Mouse (Mus musculus) kidney, embryonic 16.5 days (tissue): ENCODE results near the gene Sac3d1. TPM values are rescaled to one million over a fixed set of nuclear protein-coding genes. Genes with fewer than 3 reads are reported as not detected.
A peak's percentile ranks its signal among the peaks of the same experiment; 100 is the strongest.

Experiments
- ATAC-seq: fragments of 200-750 bp; cut with Nextera tagmentation; 2 replicates; pipeline ENCODE4 v1.8.0; 2017; ENCODE audit warnings: moderate TSS enrichment; ENCODE audit not compliant: low FRiP score, low TSS enrichment
- H3K27ac ChIP-seq: fragments of 300-500 bp; sonication (generic); 2 replicates; pipeline ENCODE4 v1.5.1; 2014; ENCODE audit warnings: low read length
- H3K27me3 ChIP-seq: fragments of 300-500 bp; sonication (generic); 2 replicates; pipeline ENCODE4 v1.6.1; 2014; ENCODE audit warnings: low read length, control low read depth, mixed read lengths; ENCODE audit not compliant: insufficient read depth
- H3K36me3 ChIP-seq: fragments of 300-500 bp; sonication (generic); 2 replicates; pipeline ENCODE4 v1.6.1; 2014; ENCODE audit warnings: low read length, control low read depth, mixed read lengths; ENCODE audit not compliant: insufficient read depth
- H3K4me1 ChIP-seq: fragments of 300-500 bp; sonication (generic); 2 replicates; pipeline ENCODE4 v1.6.1; 2014; ENCODE audit warnings: low read length, control low read depth, mixed read lengths; ENCODE audit not compliant: insufficient read depth
- H3K4me2 ChIP-seq: fragments of 300-500 bp; sonication (generic); replicated peaks from 2 replicates; pipeline ENCODE4 v1.6.1; 2014; ENCODE audit warnings: low read depth, low read length
- H3K4me3 ChIP-seq: fragments of 300-500 bp; sonication (generic); 2 replicates; pipeline ENCODE4 v1.5.1; 2014; ENCODE audit warnings: mild to moderate bottlenecking, low read length
- H3K9ac ChIP-seq: fragments of 300-500 bp; sonication (generic); replicated peaks from 2 replicates; pipeline ENCODE4 v1.6.1; 2014; ENCODE audit warnings: low read length
- H3K9me3 ChIP-seq: fragments of 300-500 bp; sonication (generic); 2 replicates; pipeline ENCODE4 v1.6.1; 2016; ENCODE audit warnings: low read length, control low read depth
- WGBS: fragments of 180-500 bp; shearing (Covaris S2); extraction: QIAGEN DNeasy Blood & Tissue Kit; methylation state at CpG from one replicate; pipeline ENCODE4 v1.1.7; 2014; 5-methylcytosine and 5-hydroxymethylcytosine counted together
- polyA plus RNA-seq: library from polyadenylated mRNA; unstranded; fragments of >200 nt; fragmentation: Nextera tagmentation; extraction: Ambion mirVana; gene quantifications from 2 replicates; pipeline ENCODE4 v1.2.1, GENCODE M21; 2015

Gene Sac3d1
- polyA plus RNA-seq, result 42.3 and 43.7 TPM in 2 replicates

- Histone ChIP-seq H3K4me1 (peaks cover 16% of the 10 kb centered on the region), H3K27me3 (no peaks in the 10 kb centered on the region), H3K4me3 (peak within 1 kb of the TSS; percentile 82), H3K9me3 (no peaks in the 10 kb centered on the region), H3K27ac (peak within 1 kb of the TSS; percentile 98), H3K9ac (peak within 1 kb of the TSS; percentile 87), H3K4me2 (peak within 1 kb of the TSS; percentile 79), H3K36me3 (peaks cover 17% of the 10 kb centered on the region)
- ATAC-seq, result peak; percentile 84
- WGBS, result under 1% methylated on average over 74 of the region's 77 CpGs
Observed at GRCm38 (mm10) chr19:6117986-6118676, at the start of gene Sac3d1. Gene Sac3d1, minus strand, starts transcription at chr19:6118650.

GRCm38 (mm10) chr19:6166750-6167149, 48.3 kb upstream of the Sac3d1 start:
- Histone ChIP-seq H3K4me1 (no peaks in the 10 kb centered on the region), H3K4me3 (no peak overlapping the region), H3K9ac (no peak overlapping the region), H3K4me2 (no peak overlapping the region), H3K27ac (no peak overlapping the region), H3K9me3 (no peaks in the 10 kb centered on the region), H3K27me3 (no peaks in the 10 kb centered on the region), H3K36me3 (no peaks in the 10 kb centered on the region)
- ATAC-seq, result no peak
- 80% methylated on average over 4 of the region's 4 CpGs for WGBS

- Histone ChIP-seq H3K27me3 (no peaks in the 10 kb centered on the region), H3K4me2 (no peak overlapping the region), H3K27ac (no peak overlapping the region), H3K4me3 (no peak overlapping the region), H3K4me1 (no peaks in the 10 kb centered on the region), H3K9ac (no peak overlapping the region), H3K9me3 (no peaks in the 10 kb centered on the region), H3K36me3 (no peaks in the 10 kb centered on the region)
- ATAC-seq, result no peak
- WGBS, result 49% methylated on average over 10 of the region's 10 CpGs
Observed at GRCm38 (mm10) chr19:6163872-6164547, 45.6 kb upstream of the Sac3d1 start.

- Histone ChIP-seq H3K27me3 (no peaks in the 10 kb centered on the region), H3K27ac (no peak overlapping the region), H3K36me3 (no peaks in the 10 kb centered on the region), H3K9me3 (no peaks in the 10 kb centered on the region), H3K9ac (no peak overlapping the region), H3K4me2 (no peak overlapping the region), H3K4me3 (no peak overlapping the region), H3K4me1 (no peaks in the 10 kb centered on the region)
- WGBS, result 56% methylated on average over 6 of the region's 6 CpGs
- ATAC-seq, result no peak
Observed at GRCm38 (mm10) chr19:6157220-6157619, 38.8 kb upstream of the Sac3d1 start.

GRCm38 (mm10) chr19:6156372-6156771, 37.9 kb upstream of the Sac3d1 start:
- no peak overlapping the region for H3K4me2 ChIP-seq
- H3K27ac ChIP-seq, result no peak overlapping the region
- H3K4me1 ChIP-seq, result no peaks in the 10 kb centered on the region
- H3K9me3 ChIP-seq, result no peaks in the 10 kb centered on the region
- no peak overlapping the region for H3K9ac ChIP-seq
- H3K36me3 ChIP-seq, result no peaks in the 10 kb centered on the region
- ATAC-seq, result no peak
- no peak overlapping the region for H3K4me3 ChIP-seq
- 62% methylated on average over 8 of the region's 8 CpGs for WGBS
- no peaks in the 10 kb centered on the region for H3K27me3 ChIP-seq

GRCm38 (mm10) chr19:6155174-6155573, 36.7 kb upstream of the Sac3d1 start:
- Histone ChIP-seq H3K9me3 (no peaks in the 10 kb centered on the region), H3K9ac (no peak overlapping the region), H3K4me1 (no peaks in the 10 kb centered on the region), H3K36me3 (no peaks in the 10 kb centered on the region), H3K4me2 (no peak overlapping the region), H3K27me3 (no peaks in the 10 kb centered on the region), H3K27ac (no peak overlapping the region), H3K4me3 (no peak overlapping the region)
- 45% methylated on average over 9 of the region's 9 CpGs for WGBS
- no peak for ATAC-seq

- no peak for ATAC-seq
- no peak overlapping the region for H3K9ac ChIP-seq
- peaks cover 5% of the 10 kb centered on the region; the same call in 1 of the 2 replicates for H3K4me1 ChIP-seq
- H3K9me3 ChIP-seq, result no peaks in the 10 kb centered on the region
- no peak overlapping the region for H3K4me2 ChIP-seq
- no peaks in the 10 kb centered on the region for H3K27me3 ChIP-seq
- 69% methylated on average over 5 of the region's 5 CpGs for WGBS
- no peak overlapping the region for H3K4me3 ChIP-seq
- no peak overlapping the region for H3K27ac ChIP-seq
- H3K36me3 ChIP-seq, result no peaks in the 10 kb centered on the region
Observed at GRCm38 (mm10) chr19:6144842-6145241, 26.4 kb upstream of the Sac3d1 start.

GRCm38 (mm10) chr19:6141394-6141749, 22.9 kb upstream of the Sac3d1 start, which contains the start of gene Arl2:
Gene Arl2, minus strand, starts transcription at chr19:6141548.
- peak within 1 kb of the TSS; percentile 95 for H3K27ac ChIP-seq
- no peaks in the 10 kb centered on the region for H3K9me3 ChIP-seq
- peak within 1 kb of the TSS; percentile 76 for H3K4me2 ChIP-seq
- peak; percentile 72 for ATAC-seq
- H3K4me3 ChIP-seq, result peak within 1 kb of the TSS; percentile 70
- H3K27me3 ChIP-seq, result no peaks in the 10 kb centered on the region
- WGBS, result under 1% methylated on average over 15 of the region's 15 CpGs
- H3K4me1 ChIP-seq, result peaks cover 7% of the 10 kb centered on the region; the same call in 1 of the 2 replicates
- H3K36me3 ChIP-seq, result 0 out of 2 replicates have a peak, but pooled peaks cover 5% of the 10 kb centered on the region
- peak within 1 kb of the TSS; percentile 74 for H3K9ac ChIP-seq

- ATAC-seq, result peak; percentile 95
- Histone ChIP-seq H3K4me2 (peak within 1 kb of the TSS; percentile 76), H3K4me1 (peaks cover 7% of the 10 kb centered on the region; the same call in 1 of the 2 replicates), H3K9ac (peak within 1 kb of the TSS; percentile 74), H3K4me3 (peak within 1 kb of the TSS; percentile 70), H3K27me3 (no peaks in the 10 kb centered on the region), H3K9me3 (no peaks in the 10 kb centered on the region), H3K27ac (peak within 1 kb of the TSS; percentile 95), H3K36me3 (0 out of 2 replicates have a peak, but pooled peaks cover 5% of the 10 kb centered on the region)
- under 1% methylated on average over 64 of the region's 68 CpGs for WGBS
Observed at GRCm38 (mm10) chr19:6140678-6141393, 22.4 kb upstream of the Sac3d1 start, which contains the start of gene Batf2. Gene Batf2, plus strand, starts transcription at chr19:6140983.
